Mouse (Mus musculus): ENCODE measurements around the gene Nbeal2.
A peak's percentile ranks its signal among the peaks of the same experiment; 100 is the strongest.

The Nbeal2 gene

DNA sequence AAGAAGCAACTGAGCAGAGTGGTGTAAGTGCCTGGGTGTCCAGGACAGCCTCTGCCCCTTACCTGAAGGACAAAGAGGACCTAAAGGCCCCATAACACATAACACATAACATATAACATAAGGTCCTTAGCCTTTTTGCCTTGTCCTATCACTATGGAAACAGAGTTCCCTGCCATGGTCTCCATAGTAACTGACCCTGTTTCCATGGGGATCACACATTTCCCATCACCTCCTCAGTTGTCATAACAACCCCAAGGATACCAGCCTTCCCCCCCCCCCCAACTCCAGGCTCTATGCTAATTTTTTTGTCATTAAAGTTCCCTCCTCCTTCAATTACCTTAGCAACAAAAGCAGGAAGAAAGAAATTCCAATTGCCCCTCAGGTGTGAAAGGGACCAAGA is 4.2 kb downstream of the Nbeal2 start:
- peak; percentile 75 for DNase-seq (ENCODE audit: low read depth, low spot score)

DNA sequence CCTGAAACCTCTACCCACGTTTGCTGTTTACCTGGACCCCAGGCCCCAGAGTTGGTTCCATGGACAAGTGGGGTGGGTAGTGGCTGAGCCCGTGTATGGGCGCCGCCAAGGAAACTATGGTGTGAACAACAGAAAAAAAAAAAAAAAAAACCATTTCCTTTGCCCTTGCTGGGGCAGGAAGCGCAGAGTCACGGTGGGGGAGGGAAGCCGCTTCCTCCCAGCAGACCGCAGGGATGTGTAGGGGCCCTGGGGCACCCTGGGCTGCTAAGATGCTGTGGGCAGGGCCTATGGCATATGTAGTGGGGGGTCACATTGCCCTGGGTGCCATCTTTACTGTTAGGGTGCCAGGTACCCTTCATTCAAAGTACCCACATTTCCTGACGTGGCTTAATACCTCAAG is 8.7 kb downstream of the Nbeal2 start:
- DNase-seq (ENCODE audit: low read depth, low spot score) = no peak

DNA sequence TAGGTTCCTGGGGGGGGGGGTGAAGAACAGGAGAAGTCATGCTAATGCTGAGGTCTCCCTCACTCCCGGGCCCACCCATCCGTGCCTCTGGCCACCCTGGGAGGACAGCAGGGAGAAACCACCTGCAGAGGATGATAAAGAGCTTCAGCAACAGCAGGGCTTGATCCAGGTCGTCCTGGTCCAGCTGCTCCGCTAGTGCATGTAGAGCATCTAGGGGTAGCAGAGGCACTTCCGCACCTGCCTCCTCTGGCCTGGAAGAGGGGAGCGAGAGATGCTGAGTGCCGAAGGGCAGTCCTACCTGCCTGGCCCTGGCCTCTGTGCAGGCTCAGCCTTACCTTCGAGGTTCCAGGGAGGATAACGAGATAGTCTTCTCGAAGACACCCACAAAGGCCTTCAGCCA is 9.7 kb downstream of the Nbeal2 start:
- DNase-seq (ENCODE audit: low read depth, low spot score) = no peak

DNA sequence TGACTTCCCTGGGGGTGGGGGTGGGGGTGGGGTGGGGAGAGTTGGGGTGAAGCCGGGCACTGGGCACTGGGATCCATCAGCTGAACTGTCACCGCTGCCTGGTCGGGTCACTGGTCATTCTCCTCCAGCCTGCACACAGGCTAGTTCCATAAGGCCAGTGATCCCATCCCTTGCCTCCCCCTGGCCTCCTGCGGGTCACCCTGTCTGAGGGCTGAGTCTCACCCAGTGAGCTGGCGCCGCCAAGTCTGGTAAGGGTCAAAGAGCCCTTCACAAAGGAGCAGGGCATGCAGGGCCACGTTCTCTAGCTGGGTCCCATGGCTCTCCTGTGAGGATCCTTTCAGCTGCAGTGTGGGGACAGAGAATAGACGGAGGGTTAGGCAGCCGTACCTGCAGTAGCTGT is 10.2 kb downstream of the Nbeal2 start:
- no peak for DNase-seq (ENCODE audit: low read depth, low spot score)

DNA sequence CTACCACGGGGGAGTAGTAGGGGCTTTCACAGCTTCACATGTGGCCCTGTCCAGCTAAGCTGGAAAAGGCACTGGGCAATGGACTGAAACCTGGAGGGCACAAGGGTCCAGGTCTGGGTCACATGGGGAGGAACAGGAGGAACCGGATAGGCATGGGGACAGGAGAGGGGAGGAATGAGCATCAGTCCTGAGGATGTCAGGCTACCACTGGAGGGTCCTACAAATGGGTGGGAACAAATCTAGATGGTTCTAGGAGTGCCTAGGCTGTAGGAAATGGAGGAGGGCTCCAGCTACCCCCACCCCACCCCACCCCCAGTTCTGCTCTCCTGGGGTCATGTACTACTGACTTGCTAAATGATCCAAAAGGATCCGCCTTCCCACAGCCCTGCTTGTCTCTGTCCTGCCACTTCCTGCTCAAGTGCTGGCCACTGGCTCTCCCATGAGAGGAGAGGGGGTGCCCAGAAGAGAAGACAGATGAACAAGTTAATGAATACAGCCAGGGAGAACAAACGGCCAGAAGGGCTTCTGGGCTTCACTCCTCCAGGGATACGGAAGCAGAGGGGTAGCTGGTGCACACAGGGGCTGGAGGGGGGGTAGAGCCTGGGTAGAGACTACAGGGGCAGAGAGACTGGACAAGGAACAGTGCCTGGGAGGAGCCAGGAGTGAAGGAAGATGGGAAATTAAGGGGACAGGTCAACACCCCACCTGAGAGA is 11.0 kb downstream of the Nbeal2 start:
- DNase-seq (ENCODE audit: low read depth, low spot score) = no peak

DNA sequence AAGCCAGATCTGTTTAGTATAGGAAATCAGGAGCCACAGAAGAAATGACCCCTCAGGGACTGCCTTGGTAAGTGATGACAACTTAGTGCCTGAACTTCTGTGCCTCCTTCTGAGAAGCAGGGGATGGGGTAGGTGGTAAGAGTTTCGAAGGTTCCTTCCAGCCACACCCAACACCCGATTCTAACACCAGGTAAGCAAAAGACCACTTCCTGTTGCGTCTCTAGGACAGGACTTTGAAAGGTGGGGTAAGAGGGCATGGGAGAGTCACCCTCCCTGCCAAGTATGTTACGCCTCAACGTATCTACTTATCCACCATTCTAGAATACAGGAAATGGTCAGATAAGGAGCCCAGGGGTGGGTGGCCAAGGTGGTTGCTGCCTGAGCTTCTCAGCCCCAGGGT is 13.0 kb downstream of the Nbeal2 start:
- DNase-seq (ENCODE audit: low read depth, low spot score) = no peak

DNA sequence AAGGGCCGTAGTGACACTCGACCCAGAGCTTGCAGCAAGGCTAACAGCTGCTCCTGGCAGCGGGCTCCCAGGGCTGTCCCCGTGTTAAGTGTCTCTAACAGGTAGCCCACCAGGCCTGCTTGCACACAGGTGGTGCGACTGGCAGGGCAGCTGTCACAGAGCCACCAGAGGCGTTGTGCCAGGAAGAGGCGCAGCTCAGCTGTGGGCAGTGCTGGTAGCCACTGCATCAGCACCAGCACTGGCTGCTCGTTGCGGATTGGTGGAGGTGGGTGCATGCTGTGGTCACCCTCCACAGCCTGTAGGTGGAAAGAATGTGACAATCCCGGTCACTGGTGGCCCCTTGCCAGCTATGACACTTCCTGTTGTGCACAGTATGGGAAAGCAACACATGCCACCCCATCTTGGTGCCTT is 15.3 kb downstream of the Nbeal2 start:
- DNase-seq (ENCODE audit: low read depth, low spot score) = no peak

DNA sequence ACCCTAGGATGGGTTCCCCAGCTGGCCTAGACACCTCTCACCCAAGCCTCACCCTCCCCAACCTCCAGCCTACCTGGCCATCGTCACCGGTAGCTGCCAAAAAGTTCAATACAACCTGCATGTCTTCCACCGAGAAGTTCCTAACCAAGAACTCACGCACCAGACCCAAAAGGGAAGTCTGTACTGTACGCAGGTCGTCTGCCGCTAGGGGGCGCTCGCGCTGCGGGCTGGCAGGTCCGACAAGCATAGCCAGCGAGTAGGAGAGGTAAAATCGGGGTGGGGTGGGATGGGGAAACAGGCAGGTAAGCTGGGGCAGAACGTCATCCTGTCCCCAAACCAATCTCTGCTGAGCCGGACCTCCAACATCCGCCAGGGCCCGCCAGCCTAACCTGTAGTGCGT is 18.7 kb downstream of the Nbeal2 start:
- DNase-seq (ENCODE audit: low read depth, low spot score) = no peak

DNA sequence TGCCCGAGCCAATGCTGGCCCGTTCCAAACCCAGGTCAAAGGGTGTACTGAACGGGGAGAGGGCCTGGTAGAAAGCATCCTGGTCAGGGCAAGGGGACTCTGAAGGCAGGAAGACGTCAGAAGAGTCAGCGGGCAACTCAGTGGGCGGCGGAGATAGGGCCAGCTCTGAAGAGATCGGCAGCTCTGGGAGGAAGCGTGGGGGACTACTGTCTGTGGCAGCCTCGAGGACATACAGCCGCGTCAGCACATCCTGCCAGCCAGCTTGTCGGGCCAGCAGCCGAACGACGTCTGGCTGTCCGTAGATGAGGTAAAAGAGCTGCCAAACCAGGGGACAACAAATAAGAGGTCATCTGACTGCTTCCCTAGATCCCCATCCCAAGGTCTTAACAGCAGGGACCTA is 20.1 kb downstream of the Nbeal2 start:
- DNase-seq (ENCODE audit: low read depth, low spot score) = no peak

DNA sequence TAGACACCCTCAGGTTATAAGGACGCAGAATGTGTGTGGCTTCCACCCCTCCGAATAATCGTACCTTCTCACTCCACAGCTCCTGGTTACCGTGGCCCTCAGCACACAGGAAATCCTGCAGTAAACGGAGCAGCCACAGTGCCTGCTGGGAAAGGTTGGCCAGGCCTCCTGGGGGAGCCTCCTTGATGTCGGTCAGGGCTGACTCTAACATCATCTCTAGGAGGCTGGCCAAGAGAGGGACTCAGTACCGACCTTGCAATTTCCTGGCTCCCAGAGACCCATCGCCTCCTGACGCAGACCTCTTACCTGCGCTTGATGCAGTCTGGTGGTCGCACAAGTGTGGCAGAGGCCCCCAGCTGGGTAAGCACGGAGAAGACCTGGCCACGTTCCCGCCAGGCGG is 21.3 kb downstream of the Nbeal2 start:
- DNase-seq (ENCODE audit: low read depth, low spot score) = no peak

DNA sequence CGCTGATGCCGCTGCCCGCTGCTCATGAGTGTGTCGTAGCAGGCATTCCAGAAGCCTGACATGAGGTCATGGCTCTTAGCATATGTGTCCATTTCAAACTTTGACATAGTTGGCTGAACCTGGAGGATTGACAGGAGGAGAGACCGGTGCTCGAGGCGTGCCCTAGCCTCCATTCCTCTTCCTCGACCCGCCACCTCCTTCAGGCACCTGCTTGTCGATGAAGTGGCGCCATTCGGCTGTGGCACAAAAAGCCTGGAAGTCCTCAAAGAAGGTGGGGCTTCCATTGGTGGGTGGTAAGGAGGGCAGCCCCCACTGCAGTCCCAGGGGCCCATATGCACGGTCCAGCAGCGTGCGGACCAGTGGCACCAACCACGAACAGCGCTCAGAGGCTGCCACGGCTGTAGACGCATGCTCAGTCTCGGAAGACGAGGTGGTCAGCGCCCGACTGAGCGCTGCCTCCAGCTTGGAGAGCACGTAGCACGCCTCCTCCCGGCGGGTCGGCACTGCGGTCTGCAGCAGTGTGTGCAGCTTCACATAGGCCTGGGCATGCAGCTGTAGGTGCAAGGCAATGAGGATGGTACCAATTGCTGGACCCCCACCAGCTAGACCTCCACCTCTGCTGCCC is 22.2 kb downstream of the Nbeal2 start:
- no peak for DNase-seq (ENCODE audit: low read depth, low spot score)

DNA sequence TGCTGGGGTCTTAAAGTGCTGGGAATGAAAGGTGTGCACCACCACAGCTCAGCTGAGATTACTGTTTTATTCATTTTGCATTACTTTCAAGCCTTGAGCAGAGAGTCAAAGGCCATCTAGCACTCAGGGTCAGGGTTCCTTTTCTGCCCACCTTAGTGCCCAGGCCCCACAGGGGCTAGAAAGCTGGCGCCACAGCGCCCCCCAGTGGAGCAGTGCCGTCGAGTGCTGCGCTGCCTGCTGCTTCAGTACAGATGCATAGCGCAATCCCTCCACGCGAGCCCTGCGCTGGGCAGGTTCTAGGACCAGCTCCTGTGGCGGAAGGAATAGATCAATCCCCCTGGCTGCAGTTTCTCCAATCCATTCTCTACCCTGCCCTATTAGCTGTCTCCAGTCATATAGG is 22.8 kb downstream of the Nbeal2 start:
- DNase-seq (ENCODE audit: low read depth, low spot score) = no peak

DNA sequence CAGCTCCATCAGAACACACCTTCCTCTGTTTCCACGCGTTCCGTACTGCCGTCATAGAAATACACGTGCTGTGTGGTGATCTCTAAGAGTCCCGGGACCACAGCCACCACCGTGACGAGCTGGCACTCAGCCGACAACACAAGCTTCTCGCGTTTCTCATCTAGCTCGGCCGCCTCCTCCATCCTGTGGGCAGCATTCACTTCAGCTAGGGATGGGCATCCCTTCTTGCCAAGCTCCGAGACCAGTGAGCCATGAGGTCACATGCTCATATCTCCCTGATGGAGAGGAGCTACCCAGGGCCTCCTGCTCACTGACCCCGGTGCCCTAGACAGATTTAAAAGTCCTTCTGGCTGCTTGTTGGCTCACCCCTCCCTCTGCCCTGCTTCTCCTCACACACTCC is 23.8 kb downstream of the Nbeal2 start:
- DNase-seq (ENCODE audit: low read depth, low spot score) = no peak

DNA sequence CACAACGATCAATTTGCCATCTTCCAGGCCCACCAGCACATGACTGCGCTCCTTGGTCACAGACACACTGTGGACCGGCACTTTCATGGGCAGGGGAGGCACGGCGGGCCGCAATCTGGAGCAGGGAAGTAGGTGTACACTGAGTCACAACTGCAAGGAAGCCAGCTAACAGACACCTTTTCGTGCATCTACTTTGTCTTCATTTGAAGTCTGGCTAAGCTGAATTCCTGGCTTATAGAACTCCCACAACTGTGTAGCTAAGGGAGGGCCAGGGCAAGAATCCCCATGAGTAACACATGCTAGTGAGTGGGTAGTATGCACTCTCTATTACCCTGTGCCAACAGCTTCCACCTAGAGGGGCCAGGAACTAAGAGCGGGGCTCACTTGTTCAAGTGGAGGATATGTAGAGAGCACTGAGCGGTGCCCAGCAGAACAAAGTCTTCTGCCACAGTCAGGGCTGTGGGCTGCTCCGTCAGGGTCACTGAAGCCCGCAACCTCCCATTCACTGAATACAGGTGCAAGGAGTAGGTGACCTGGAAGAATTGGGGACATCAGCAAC is 28.5 kb downstream of the Nbeal2 start:
- DNase-seq (ENCODE audit: low read depth, low spot score) = no peak

DNA sequence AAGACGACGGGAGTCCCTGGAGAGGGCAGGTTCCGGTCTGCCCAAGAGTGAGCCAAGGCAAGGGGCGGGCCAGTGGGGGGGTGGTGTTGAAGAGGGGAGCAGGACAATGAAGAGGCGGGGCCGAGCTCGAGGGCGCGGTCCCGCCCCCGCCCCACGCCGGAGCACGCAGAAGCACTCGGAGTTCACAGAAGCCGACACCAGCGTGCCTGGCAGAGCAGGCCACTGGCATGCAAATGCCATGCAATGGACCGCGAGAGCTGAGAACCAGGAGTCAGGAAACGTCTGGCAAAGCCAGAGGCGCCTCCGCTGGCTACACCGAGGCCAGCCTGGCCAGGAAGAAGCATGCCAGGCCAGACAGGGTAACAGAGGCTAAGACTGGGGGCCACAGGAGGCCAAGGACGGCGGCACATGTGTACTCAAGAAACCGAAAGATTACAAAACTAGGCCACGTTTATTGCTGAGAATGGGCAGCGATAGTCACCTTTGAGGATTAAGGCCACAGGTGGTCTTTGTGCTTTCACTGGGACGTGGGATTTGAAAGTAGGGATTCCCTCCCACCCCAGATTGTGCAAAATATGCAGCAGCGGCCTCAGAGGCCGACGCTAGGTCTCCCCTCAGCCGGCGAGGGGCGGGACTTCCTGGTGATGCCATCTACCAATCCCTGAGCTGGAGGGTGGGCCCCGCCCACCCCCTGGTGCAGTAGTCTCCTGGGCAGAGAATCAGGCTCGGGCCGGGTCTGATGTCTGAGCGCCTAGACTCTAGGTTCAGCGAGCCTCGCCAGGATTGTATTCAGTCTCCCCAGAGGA is 29.4 kb downstream of the Nbeal2 start, which contains the start of gene Nradd:
Gene Nradd, minus strand, starts transcription at position 92 of the 806 bp plus-strand sequence.
- peak; percentile 80 for DNase-seq (ENCODE audit: low read depth, low spot score)

DNA sequence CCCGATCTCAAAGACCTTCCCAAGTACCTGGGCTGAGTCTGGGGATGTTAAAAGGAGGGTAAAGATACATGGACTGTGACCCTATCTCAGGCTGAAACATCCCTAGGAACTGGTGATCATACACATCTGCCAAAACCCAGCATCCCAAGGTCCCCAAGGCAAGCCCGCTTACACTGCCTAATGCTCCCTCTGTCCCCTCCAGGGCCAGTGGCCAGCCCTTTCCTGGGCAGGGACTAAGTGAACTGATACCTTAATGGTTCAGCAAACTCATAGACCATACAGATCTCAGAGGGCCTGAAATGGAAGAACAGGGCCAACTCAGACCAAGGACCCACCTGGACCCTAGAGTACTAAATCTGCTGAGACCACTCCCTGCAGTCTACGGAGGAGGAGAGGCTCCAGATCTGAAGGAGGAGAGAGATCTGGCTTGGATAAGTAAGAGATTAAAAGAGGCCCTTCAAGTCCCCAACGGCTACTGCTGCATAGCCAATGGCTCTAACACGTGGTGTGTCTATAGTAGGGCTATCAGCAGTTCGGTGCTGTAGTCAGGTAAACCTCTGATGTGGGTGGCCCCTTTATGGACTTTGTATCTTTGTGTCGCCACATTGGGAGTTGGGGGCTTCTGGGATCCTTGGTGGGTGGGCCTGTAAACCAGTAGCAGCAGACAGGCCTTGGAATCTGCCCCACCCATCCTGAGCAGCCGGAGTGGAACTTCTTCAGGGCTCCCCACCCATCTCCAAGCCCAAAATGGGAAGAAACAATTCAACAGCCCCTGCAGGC is 30.4 kb downstream of the Nbeal2 start:
- DNase-seq (ENCODE audit: low read depth, low spot score) = no peak

DNA sequence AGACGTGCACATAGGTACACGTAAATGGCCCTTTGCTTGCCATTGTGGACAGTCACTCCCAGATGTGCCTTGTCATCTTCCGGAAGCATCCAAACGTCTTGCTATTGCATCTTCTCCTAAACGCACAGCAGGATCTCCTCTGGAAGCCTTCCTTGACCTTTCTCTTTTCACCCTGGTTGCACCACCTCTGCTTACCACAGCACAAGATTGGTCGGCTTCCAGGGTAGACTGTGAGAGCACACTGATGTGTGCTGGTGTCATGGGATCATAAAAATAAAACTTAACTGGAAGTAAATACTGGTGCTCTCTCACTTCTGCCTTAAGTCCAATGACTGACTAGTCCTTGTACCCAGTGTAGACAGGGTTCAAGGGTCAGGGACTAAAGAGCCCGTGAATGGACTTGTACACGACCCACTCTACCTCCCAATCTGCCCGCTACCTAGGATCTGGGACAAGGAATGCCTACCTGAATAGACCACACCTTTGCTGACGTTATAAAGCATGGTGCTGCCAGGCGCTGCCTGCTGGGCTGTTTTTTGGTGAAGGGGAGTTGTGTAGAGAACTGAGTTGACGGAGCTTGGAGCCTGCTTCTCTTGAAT is 31.2 kb downstream of the Nbeal2 start:
- no peak for DNase-seq (ENCODE audit: low read depth, low spot score)

DNA sequence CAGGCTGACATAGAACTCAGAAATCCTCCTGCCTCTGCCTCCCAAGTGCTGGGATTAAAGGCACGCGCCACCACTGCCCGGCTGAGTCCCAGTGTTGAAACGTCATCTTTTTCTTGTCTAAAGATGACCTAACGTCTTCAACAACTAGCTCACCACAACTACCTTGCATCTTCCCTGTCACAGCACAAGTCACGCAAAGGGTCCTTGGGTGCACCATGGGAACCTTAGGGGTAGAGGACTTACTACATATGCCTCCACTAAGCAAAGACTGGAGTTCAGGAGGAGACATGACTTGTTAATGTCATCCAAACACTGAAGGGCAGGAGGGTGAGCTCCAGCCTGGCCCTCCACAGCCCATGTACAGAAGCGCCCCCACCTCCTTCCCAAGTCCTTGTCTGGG is 33.3 kb downstream of the Nbeal2 start:
- no peak for DNase-seq (ENCODE audit: low read depth, low spot score)

DNA sequence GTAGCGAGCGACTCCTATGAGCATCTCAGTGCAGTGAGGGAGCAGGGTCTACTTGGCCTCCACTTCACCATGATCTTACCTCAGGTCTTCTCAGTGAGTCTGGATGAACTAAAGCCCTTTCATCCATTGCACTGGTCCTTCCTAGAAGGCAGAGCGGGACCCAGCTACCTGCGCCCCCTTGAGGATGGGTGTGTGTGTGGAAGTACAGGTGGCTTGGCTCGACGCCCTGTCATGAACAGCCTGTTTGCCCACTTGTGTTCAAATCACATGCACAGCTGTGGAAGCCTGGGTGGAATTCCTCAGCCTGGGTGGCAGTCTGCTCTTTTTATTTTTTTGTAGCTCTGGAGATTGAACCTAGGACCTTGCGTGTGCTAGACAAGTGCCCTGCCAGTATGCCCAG is 33.8 kb downstream of the Nbeal2 start:
- DNase-seq (ENCODE audit: low read depth, low spot score) = no peak

DNA sequence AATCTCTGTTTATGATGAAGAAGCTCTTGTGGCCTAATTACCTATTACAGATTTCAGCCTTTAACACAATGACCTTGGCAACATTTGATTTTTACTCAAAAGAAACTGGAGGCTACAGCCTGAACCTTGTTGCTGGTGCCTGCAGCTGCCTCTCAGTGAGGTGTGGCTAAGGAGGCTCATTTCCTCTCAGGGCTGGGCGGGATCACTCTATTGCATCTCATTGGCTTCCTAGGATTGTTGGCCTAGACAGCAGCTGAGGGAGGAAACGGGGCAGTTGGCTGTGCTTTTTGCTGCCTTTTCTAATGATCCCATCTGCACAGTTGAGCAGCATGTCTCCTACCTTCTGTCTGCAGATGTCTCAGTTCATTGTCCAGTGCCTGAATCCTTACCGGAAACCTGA is 36.9 kb downstream of the Nbeal2 start:
- no peak for DNase-seq (ENCODE audit: low read depth, low spot score)

DNA sequence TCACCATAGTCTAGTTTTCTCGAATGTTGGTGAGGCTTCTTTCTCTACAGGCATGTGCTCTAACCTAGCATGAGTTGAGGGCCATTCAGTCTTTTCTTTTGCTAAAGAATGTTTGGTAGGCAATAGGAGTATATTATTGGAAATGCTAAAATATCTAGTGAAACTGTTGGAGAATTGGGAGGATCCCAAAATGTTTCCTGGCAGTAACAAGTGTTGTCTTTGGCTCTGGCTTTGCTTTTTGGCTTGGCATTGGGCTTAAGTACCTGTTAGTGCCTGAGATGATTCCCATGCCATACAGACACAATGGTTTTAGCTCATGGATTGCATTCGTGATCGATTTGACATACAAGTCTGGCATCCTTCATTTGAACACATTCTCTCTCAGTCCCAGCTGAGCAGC is 42.5 kb downstream of the Nbeal2 start:
- no peak for DNase-seq (ENCODE audit: low read depth, low spot score)
